Mouse (Mus musculus): ENCODE data around the gene Aldh16a1. TPM values are rescaled to one million over a fixed set of nuclear protein-coding genes. Genes with fewer than 3 reads are reported as not detected.
"Not testable (repeated sequence)": the region's sequence is repeated elsewhere in the genome, so short reads cannot be mapped to it uniquely, and the experiment has no call there.

Gene Aldh16a1
- polyA plus RNA-seq, 1 experiment = 36.9 TPM

DNA sequence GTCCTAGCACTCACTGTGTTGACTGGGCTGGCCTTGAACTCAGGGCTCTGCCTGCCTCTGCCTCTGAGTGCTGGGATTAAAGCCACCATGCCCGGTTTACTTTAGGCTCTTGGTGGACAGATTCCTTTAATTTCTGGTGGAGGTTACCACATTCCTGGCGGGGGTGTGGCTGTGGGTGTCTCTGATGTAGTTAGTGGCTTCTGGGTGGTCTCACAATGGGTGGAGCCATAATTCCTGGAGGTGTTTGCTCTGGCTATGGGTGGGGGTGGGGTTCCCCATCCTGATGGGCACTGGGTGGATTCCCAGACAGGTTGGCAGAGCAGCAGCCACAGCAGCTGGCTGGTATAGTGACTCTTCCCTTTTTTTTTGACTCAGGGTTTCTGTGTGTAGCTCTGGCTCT lies 42.4 kb downstream of the Aldh16a1 start:
- H3K9ac ChIP-seq (ENCODE audit: low read depth, poor library complexity, severe bottlenecking) = no peak overlapping the region
- TF ChIP-seq POLR2A (IDR thresholded peaks at IDR 0.05; ENCODE audit: insufficient read depth, low read length) = no peak
- no peak for TF ChIP-seq CTCF (IDR thresholded peaks at IDR 0.05; ENCODE audit: low read depth, low read length)
- TF ChIP-seq EP300 (IDR thresholded peaks at IDR 0.05; ENCODE audit: insufficient read depth, low read depth, low read length) = peak; percentile 63; the same call in 1 of the 2 replicates
- H3K27ac ChIP-seq (ENCODE audit: insufficient read depth, low read length) = peak overlapping the region; percentile 51
- H3K9me3 ChIP-seq (replicated peaks; ENCODE audit: control insufficient read depth, insufficient read depth, low read length, poor library complexity, severe bottlenecking) = no peaks in the 10 kb centered on the region
- no peaks in the 10 kb centered on the region for H3K36me3 ChIP-seq (ENCODE audit: control insufficient read depth, insufficient read depth, low read length, poor library complexity, severe bottlenecking)
- no peak overlapping the region for H3K4me3 ChIP-seq (ENCODE audit: low read depth, low read length)
- H3K4me1 ChIP-seq (ENCODE audit: control insufficient read depth, insufficient read depth, low read length) = peaks cover 1% of the 10 kb centered on the region
- no peaks in the 10 kb centered on the region for H3K27me3 ChIP-seq (ENCODE audit: control insufficient read depth, insufficient read depth, low read length, poor library complexity, severe bottlenecking)

GRCm38 (mm10) chr7:45110089-45110488 lies 44.3 kb downstream of the Aldh16a1 start:
- not testable (repeated sequence) for H3K36me3 ChIP-seq (ENCODE audit: control insufficient read depth, insufficient read depth, low read length, poor library complexity, severe bottlenecking); H3K9me3 ChIP-seq (replicated peaks; ENCODE audit: control insufficient read depth, insufficient read depth, low read length, poor library complexity, severe bottlenecking); H3K27me3 ChIP-seq (ENCODE audit: control insufficient read depth, insufficient read depth, low read length, poor library complexity, severe bottlenecking); H3K4me3 ChIP-seq (ENCODE audit: low read depth, low read length); H3K9ac ChIP-seq (ENCODE audit: low read depth, poor library complexity, severe bottlenecking); H3K4me1 ChIP-seq (ENCODE audit: control insufficient read depth, insufficient read depth, low read length)
- H3K27ac ChIP-seq (ENCODE audit: insufficient read depth, low read length) = peak overlapping the region; percentile 51; the same call in 1 of the 2 replicates

- H3K27me3 ChIP-seq (ENCODE audit: control insufficient read depth, insufficient read depth, low read length, poor library complexity, severe bottlenecking) = no peaks in the 10 kb centered on the region
- no peaks in the 10 kb centered on the region for H3K36me3 ChIP-seq (ENCODE audit: control insufficient read depth, insufficient read depth, low read length, poor library complexity, severe bottlenecking)
- peak overlapping the region; percentile 22; the same call in 1 of the 2 replicates for H3K4me3 ChIP-seq (ENCODE audit: low read depth, low read length)
- peaks cover 2% of the 10 kb centered on the region for H3K4me1 ChIP-seq (ENCODE audit: control insufficient read depth, insufficient read depth, low read length)
- peak overlapping the region; percentile 67 for H3K27ac ChIP-seq (ENCODE audit: insufficient read depth, low read length)
- TF ChIP-seq POLR2A (IDR thresholded peaks at IDR 0.05; ENCODE audit: insufficient read depth, low read length) (no peak), EP300 (IDR thresholded peaks at IDR 0.05; ENCODE audit: insufficient read depth, low read depth, low read length) (no peak), CTCF (IDR thresholded peaks at IDR 0.05; ENCODE audit: low read depth, low read length) (no peak)
- 0 out of 2 replicates have a peak overlapping the region, but pooled peaks have one; percentile 4 for H3K9ac ChIP-seq (ENCODE audit: low read depth, poor library complexity, severe bottlenecking)
- H3K9me3 ChIP-seq (replicated peaks; ENCODE audit: control insufficient read depth, insufficient read depth, low read length, poor library complexity, severe bottlenecking) = no peaks in the 10 kb centered on the region
Observed at GRCm38 (mm10) chr7:45107052-45107645, 47.2 kb downstream of the Aldh16a1 start.

DNA sequence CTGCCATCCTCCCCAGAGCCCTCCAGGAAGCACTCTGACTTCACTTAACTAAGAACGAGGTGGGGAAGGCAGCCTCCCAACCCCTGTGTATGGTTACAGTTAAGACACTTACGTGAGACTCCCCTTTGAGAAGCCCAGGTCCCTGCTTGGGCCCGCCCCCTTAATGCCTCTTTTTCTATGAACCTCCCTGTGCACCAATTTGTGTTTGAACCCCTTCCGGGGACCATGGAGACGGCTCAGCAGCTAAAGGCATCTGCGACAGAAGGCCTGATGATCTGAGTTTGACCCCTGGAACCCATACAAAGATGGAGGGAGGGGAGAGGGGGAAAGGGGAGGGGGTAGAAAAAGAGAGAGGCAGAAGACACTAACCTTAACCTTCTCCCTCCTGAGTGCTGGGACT lies 47.9 kb downstream of the Aldh16a1 start:
- Histone ChIP-seq H3K4me1 (ENCODE audit: control insufficient read depth, insufficient read depth, low read length) (peaks cover 2% of the 10 kb centered on the region), H3K27ac (ENCODE audit: insufficient read depth, low read length) (peak overlapping the region; percentile 67), H3K4me3 (ENCODE audit: low read depth, low read length) (peak overlapping the region; percentile 29)

GRCm38 (mm10) chr7:45105491-45105890 lies 48.9 kb downstream of the Aldh16a1 start:
- TF ChIP-seq CTCF (IDR thresholded peaks at IDR 0.05; ENCODE audit: low read depth, low read length) (no peak), POLR2A (IDR thresholded peaks at IDR 0.05; ENCODE audit: insufficient read depth, low read length) (no peak), EP300 (IDR thresholded peaks at IDR 0.05; ENCODE audit: insufficient read depth, low read depth, low read length) (no peak)
- Histone ChIP-seq H3K4me1 (ENCODE audit: control insufficient read depth, insufficient read depth, low read length) (peaks cover 2% of the 10 kb centered on the region), H3K9ac (ENCODE audit: low read depth, poor library complexity, severe bottlenecking) (no peak overlapping the region), H3K4me3 (ENCODE audit: low read depth, low read length) (no peak overlapping the region), H3K27me3 (ENCODE audit: control insufficient read depth, insufficient read depth, low read length, poor library complexity, severe bottlenecking) (no peaks in the 10 kb centered on the region), H3K9me3 (replicated peaks; ENCODE audit: control insufficient read depth, insufficient read depth, low read length, poor library complexity, severe bottlenecking) (no peaks in the 10 kb centered on the region), H3K27ac (ENCODE audit: insufficient read depth, low read length) (no peak overlapping the region), H3K36me3 (ENCODE audit: control insufficient read depth, insufficient read depth, low read length, poor library complexity, severe bottlenecking) (no peaks in the 10 kb centered on the region)

More for the DNA sequence above, 47.9 kb downstream of the Aldh16a1 start:
- Histone ChIP-seq H3K9me3 (replicated peaks; ENCODE audit: control insufficient read depth, insufficient read depth, low read length, poor library complexity, severe bottlenecking) (no peaks in the 10 kb centered on the region), H3K9ac (ENCODE audit: low read depth, poor library complexity, severe bottlenecking) (peak overlapping the region; percentile 4; the same call in 1 of the 2 replicates), H3K36me3 (ENCODE audit: control insufficient read depth, insufficient read depth, low read length, poor library complexity, severe bottlenecking) (no peaks in the 10 kb centered on the region), H3K27me3 (ENCODE audit: control insufficient read depth, insufficient read depth, low read length, poor library complexity, severe bottlenecking) (no peaks in the 10 kb centered on the region)
- TF ChIP-seq CTCF (IDR thresholded peaks at IDR 0.05; ENCODE audit: low read depth, low read length) = no peak
- TF ChIP-seq POLR2A (IDR thresholded peaks at IDR 0.05; ENCODE audit: insufficient read depth, low read length) = no peak
- no peak for TF ChIP-seq EP300 (IDR thresholded peaks at IDR 0.05; ENCODE audit: insufficient read depth, low read depth, low read length)

DNA sequence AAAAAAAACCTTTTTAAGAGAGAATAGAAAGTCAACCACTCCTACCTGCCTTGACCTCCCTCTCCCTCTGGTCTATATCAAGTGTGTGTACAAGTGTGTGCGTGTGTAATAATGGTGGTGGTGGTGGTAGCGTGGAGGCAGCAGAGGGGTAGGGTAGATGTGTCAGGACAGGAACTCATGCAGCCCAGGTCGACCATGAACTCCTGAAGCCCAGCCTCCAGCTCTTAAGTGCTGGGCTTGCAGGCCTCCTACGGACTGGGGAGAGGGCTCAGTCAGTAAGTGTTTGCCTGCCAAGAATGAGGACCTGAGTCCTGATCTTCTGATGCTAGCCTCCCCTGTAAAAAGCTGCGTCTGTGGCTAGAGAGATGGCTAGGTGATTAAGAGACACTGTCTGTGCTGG lies 49.4 kb downstream of the Aldh16a1 start:
- H3K9me3 ChIP-seq (replicated peaks; ENCODE audit: control insufficient read depth, insufficient read depth, low read length, poor library complexity, severe bottlenecking) = no peaks in the 10 kb centered on the region
- no peaks in the 10 kb centered on the region for H3K36me3 ChIP-seq (ENCODE audit: control insufficient read depth, insufficient read depth, low read length, poor library complexity, severe bottlenecking)
- no peak overlapping the region for H3K27ac ChIP-seq (ENCODE audit: insufficient read depth, low read length)
- H3K4me1 ChIP-seq (ENCODE audit: control insufficient read depth, insufficient read depth, low read length) = peaks cover 2% of the 10 kb centered on the region
- no peaks in the 10 kb centered on the region for H3K27me3 ChIP-seq (ENCODE audit: control insufficient read depth, insufficient read depth, low read length, poor library complexity, severe bottlenecking)
- TF ChIP-seq CTCF (IDR thresholded peaks at IDR 0.05; ENCODE audit: low read depth, low read length) (no peak), EP300 (IDR thresholded peaks at IDR 0.05; ENCODE audit: insufficient read depth, low read depth, low read length) (no peak)
- H3K4me3 ChIP-seq (ENCODE audit: low read depth, low read length) = no peak overlapping the region
- H3K9ac ChIP-seq (ENCODE audit: low read depth, poor library complexity, severe bottlenecking) = no peak overlapping the region
